Comparison of ENCODE assay signal across 10 mouse cellular contexts in genomic region chr16:16633730-16634129, GRCm38 (mm10). TPM values are rescaled to one million over a fixed set of nuclear protein-coding genes. Genes with fewer than 3 reads are reported as not detected.
"Had no signal": no experiment of that assay in that cellular context is flagged by ENCODE, and none has a peak within 500 bp of the region (broad histone marks: within the 10 kb centered on the region; RNA-seq: fewer than 3 reads in every experiment).

No protein-coding gene starts in this region.

- ATAC-seq: lung, postnatal 0 days; midbrain, embryonic 16.5 days had no signal

- DNase-seq: lung, adult 2 months; midbrain, embryonic 14.5 days; right cerebral cortex, postnatal 14 days; thymus, adult 2 months; thymus, postnatal 25 days; thymus, postnatal 4 days had no signal

RNA-seq across cellular contexts. Expression of gene Olfr19, which starts 42.5 kb away (rescaled TPM):
- total RNA-seq: megakaryocyte progenitor cell, adult 5-6 weeks; megakaryocyte-erythroid progenitor cell, adult 5-6 weeks had no signal
